8 mouse cellular contexts compared by ENCODE assay signal in the genomic region with DNA sequence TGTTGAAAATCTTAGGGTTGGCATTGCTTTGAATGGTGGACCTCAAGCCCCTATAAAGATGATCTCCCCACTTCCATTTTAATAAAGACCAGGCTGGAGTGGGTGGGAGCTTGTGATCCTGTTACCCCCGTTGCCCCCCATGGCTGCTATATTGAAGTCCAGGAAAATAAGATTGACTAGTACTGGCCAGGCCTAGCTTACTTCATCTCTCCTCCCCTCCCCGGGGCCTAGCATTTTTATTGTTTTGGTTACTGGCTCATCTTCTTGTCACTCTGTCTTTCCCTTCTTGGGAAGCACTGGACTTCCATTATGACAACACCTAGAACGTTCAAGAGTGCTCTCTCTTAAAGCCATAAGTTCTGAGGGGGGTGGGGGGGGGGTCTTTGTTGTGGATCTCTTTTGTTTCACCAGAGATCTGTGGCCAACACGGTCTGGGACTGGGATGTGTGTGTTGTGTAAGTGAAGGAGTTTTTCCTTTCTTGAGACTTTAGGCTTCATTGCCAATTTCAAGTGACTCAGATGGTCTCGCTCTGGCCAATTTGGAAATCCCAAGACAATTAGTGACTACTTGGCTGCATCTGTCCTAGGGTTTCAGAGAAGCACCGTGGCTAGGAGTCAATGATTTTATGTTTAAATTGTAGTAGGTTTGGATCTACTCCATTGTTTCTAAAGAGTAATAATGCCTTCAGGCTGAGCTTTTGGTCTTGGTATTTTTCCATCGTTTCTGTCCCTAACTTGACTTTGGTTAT. TPM values are rescaled to one million over a fixed set of nuclear protein-coding genes. Genes with fewer than 3 reads are reported as not detected.
DNase-seq lines count a peak whose midpoint lies in the region; ATAC-seq and TF ChIP-seq lines count a peak whose summit lies in the region.

No protein-coding gene starts in this region.

- H3K4me2 ChIP-seq in embryonic facial prominence, embryonic 12.5 days (replicated peaks) = peak overlapping the region; percentile 64
- H3K4me2 ChIP-seq in heart, postnatal 0 days (ENCODE audit: low read depth, low read length) = peak overlapping the region; percentile 83
- peak overlapping the region; percentile 77 for H3K4me2 ChIP-seq in liver, embryonic 11.5 days
- H3K4me2 ChIP-seq in neural tube, embryonic 12.5 days (replicated peaks) = peak overlapping the region; percentile 68

- 24% methylated on average over 7 of the region's 7 CpGs for WGBS in embryonic facial prominence, embryonic 12.5 days
- WGBS in heart, postnatal 0 days = 32% methylated on average over 7 of the region's 7 CpGs
- 36% methylated on average over 7 of the region's 7 CpGs for WGBS in liver, embryonic 11.5 days
- WGBS in neural tube, embryonic 12.5 days = 26% methylated on average over 7 of the region's 7 CpGs

- H3K4me3 ChIP-seq in G1E (ENCODE audit: low read depth, low read length) = peak overlapping the region; percentile 93
- H3K4me3 ChIP-seq in embryonic facial prominence, embryonic 12.5 days = peak overlapping the region; percentile 87
- H3K4me3 ChIP-seq in heart, postnatal 0 days (ENCODE audit: low read depth, low read length) = peak overlapping the region; percentile 97
- peak overlapping the region; percentile 91 for H3K4me3 ChIP-seq in liver, embryonic 11.5 days (ENCODE audit: low read depth, low read length)
- H3K4me3 ChIP-seq in neural tube, embryonic 12.5 days = peak overlapping the region; percentile 86

- H3K36me3 ChIP-seq in G1E (replicated peaks) = peaks cover 12% of the 10 kb centered on the region
- no peaks in the 10 kb centered on the region for H3K36me3 ChIP-seq in embryonic facial prominence, embryonic 12.5 days
- no peaks in the 10 kb centered on the region for H3K36me3 ChIP-seq in heart, postnatal 0 days (replicated peaks; ENCODE audit: control insufficient read depth, insufficient read depth, low read length)
- H3K36me3 ChIP-seq in liver, embryonic 11.5 days (ENCODE audit: control insufficient read depth, insufficient read depth, low read length) = no peaks in the 10 kb centered on the region
- no peaks in the 10 kb centered on the region for H3K36me3 ChIP-seq in neural tube, embryonic 12.5 days

- no peak for TF ChIP-seq CTCF in G1E (IDR thresholded peaks at IDR 0.05; ENCODE audit: low read depth, low read length)
- no peak for TF ChIP-seq CTCF in heart, postnatal 0 days (IDR thresholded peaks at IDR 0.05; ENCODE audit: low read depth)

- H3K4me1 ChIP-seq in G1E (ENCODE audit: insufficient read depth, low read depth, low read length) = peaks cover 29% of the 10 kb centered on the region
- peaks cover 18% of the 10 kb centered on the region for H3K4me1 ChIP-seq in embryonic facial prominence, embryonic 12.5 days
- H3K4me1 ChIP-seq in heart, postnatal 0 days (ENCODE audit: control insufficient read depth, insufficient read depth) = peaks cover 15% of the 10 kb centered on the region
- peaks cover 7% of the 10 kb centered on the region for H3K4me1 ChIP-seq in liver, embryonic 11.5 days (replicated peaks; ENCODE audit: control insufficient read depth, insufficient read depth, low read length)
- peaks cover 16% of the 10 kb centered on the region; the same call in 1 of the 2 replicates for H3K4me1 ChIP-seq in neural tube, embryonic 12.5 days

- TF ChIP-seq EP300 in heart, postnatal 0 days (IDR thresholded peaks at IDR 0.05; ENCODE audit: low read depth) = no peak

- no peaks in the 10 kb centered on the region for H3K9me3 ChIP-seq in G1E (replicated peaks)
- no peaks in the 10 kb centered on the region for H3K9me3 ChIP-seq in embryonic facial prominence, embryonic 12.5 days
- H3K9me3 ChIP-seq in heart, postnatal 0 days (replicated peaks; ENCODE audit: control insufficient read depth, low read length) = no peaks in the 10 kb centered on the region
- H3K9me3 ChIP-seq in liver, embryonic 11.5 days (ENCODE audit: control insufficient read depth, low read length) = no peaks in the 10 kb centered on the region
- no peaks in the 10 kb centered on the region for H3K9me3 ChIP-seq in neural tube, embryonic 12.5 days

- H3K27me3 ChIP-seq in G1E (ENCODE audit: insufficient read depth, low read length) = peaks cover 4% of the 10 kb centered on the region; the same call in 1 of the 2 replicates
- no peaks in the 10 kb centered on the region for H3K27me3 ChIP-seq in embryonic facial prominence, embryonic 12.5 days
- H3K27me3 ChIP-seq in heart, postnatal 0 days (ENCODE audit: control insufficient read depth, insufficient read depth, low read length) = no peaks in the 10 kb centered on the region
- H3K27me3 ChIP-seq in liver, embryonic 11.5 days (replicated peaks; ENCODE audit: control insufficient read depth, insufficient read depth, low read length) = no peaks in the 10 kb centered on the region
- no peaks in the 10 kb centered on the region for H3K27me3 ChIP-seq in neural tube, embryonic 12.5 days (replicated peaks)

- peak overlapping the region; percentile 95 for H3K9ac ChIP-seq in embryonic facial prominence, embryonic 12.5 days
- H3K9ac ChIP-seq in heart, postnatal 0 days (replicated peaks; ENCODE audit: low read depth, low read length) = peak overlapping the region; percentile 97
- H3K9ac ChIP-seq in liver, embryonic 11.5 days (ENCODE audit: low read depth, low read length) = peak overlapping the region; percentile 95
- peak overlapping the region; percentile 97 for H3K9ac ChIP-seq in neural tube, embryonic 12.5 days

- peak; percentile 27 for DNase-seq in cerebellum, adult 11-12 months
- DNase-seq in cerebellum, adult 11 months = no peak
- no peak for DNase-seq in G1E (ENCODE audit: low spot score)
- DNase-seq in heart, postnatal 0 days (ENCODE audit: low spot score) = peak; percentile 34
- DNase-seq in liver, embryonic 11.5 days (ENCODE audit: low spot score) = peak; percentile 34
- no peak for DNase-seq in layer of hippocampus, adult 18-20 months (ENCODE audit: low spot score in 2 of 2)

- H3K27ac ChIP-seq in embryonic facial prominence, embryonic 12.5 days = peak overlapping the region; percentile 97
- H3K27ac ChIP-seq in heart, postnatal 0 days (ENCODE audit: low read depth) = peak overlapping the region; percentile 98
- peak overlapping the region; percentile 91; the same call in 1 of the 2 replicates for H3K27ac ChIP-seq in liver, embryonic 11.5 days (ENCODE audit: low read depth, low read length)
- peak overlapping the region; percentile 86; the same call in 1 of the 2 replicates for H3K27ac ChIP-seq in neural tube, embryonic 12.5 days

- ATAC-seq in G1E (ENCODE audit: extremely low read depth, insufficient number of reproducible peaks, low FRiP score, poor library complexity, severe bottlenecking) = no peak
- ATAC-seq in embryonic facial prominence, embryonic 12.5 days (ENCODE audit: insufficient number of reproducible peaks, insufficient read depth, low FRiP score, low TSS enrichment) = no peak
- no peak for ATAC-seq in heart, postnatal 0 days (ENCODE audit: insufficient read depth, low read depth)
- ATAC-seq in liver, embryonic 11.5 days (replicated peaks; ENCODE audit: low FRiP score) = 0 out of 2 replicates have a peak, but pooled peaks have one; percentile 14
- ATAC-seq in neural tube, embryonic 12.5 days (ENCODE audit: low FRiP score, low read depth) = peak; percentile 57

RNA-seq across cellular contexts. Expression of a gene that starts 1.0 kb away (rescaled TPM):
- total RNA-seq in G1E (2014; fragmentation: Nextera tagmentation) = 127 and 138 TPM in 2 replicates
- 70.3 and 105 TPM in 2 replicates for total RNA-seq in G1E (2017)
- 17.8 and 30.6 TPM in 2 replicates for polyA plus RNA-seq in G1E (2012)
- 49.7 and 50.4 TPM in 2 replicates for polyA plus RNA-seq in embryonic facial prominence, embryonic 12.5 days (2016; fragmentation: Nextera tagmentation; extraction: Ambion mirVana)
- total RNA-seq in heart, postnatal 0 days (2014; rRNA removed; ENCODE audit: low replicate concordance) = 18.6 and 18.8 TPM in 2 replicates
- 20.9 and 21.6 TPM in 2 replicates for polyA plus RNA-seq in heart, postnatal 0 days (2015; fragmentation: Nextera tagmentation; extraction: Ambion mirVana)
- polyA plus RNA-seq in liver, embryonic 11.5 days (2014; fragmentation: Nextera tagmentation; extraction: Ambion mirVana) = 40.7 and 42.3 TPM in 2 replicates
- 60.7 and 63.4 TPM in 2 replicates for polyA plus RNA-seq in neural tube, embryonic 12.5 days (2016; fragmentation: Nextera tagmentation; extraction: Ambion mirVana)
- total RNA-seq in layer of hippocampus, adult 18-20 months (2021) = 10 to 100 TPM; 45.8 to 55.3 TPM

RNA-seq across cellular contexts. Expression of a gene that starts 19.7 kb away (rescaled TPM):
- total RNA-seq in G1E (2014; fragmentation: Nextera tagmentation) (not detected in 2 replicates), G1E (2017) (0.17 TPM in 1 of 2 replicates, not detected in the other)
- not detected in 2 replicates for polyA plus RNA-seq in G1E (2012)
- polyA plus RNA-seq in embryonic facial prominence, embryonic 12.5 days (2016; fragmentation: Nextera tagmentation; extraction: Ambion mirVana) = 0.27 TPM in 1 of 2 replicates, not detected in the other
- 8.9 TPM in 1 of 2 replicates, not detected in the other for total RNA-seq in heart, postnatal 0 days (2014; rRNA removed; ENCODE audit: low replicate concordance)
- polyA plus RNA-seq in heart, postnatal 0 days (2015; fragmentation: Nextera tagmentation; extraction: Ambion mirVana) = 23.1 and 25.2 TPM in 2 replicates
- polyA plus RNA-seq in liver, embryonic 11.5 days (2014; fragmentation: Nextera tagmentation; extraction: Ambion mirVana) = not detected in 2 replicates
- polyA plus RNA-seq in neural tube, embryonic 12.5 days (2016; fragmentation: Nextera tagmentation; extraction: Ambion mirVana) = 13.0 and 16.8 TPM in 2 replicates
- not detected for total RNA-seq in layer of hippocampus, adult 18-20 months (2021)

Comparison
In these comparisons a context has a peak if more than half of its experiments do, and no peak if none do; other contexts are left out.
1. DNase-seq: peak in cerebellum, adult 11-12 months (single experiment), heart, postnatal 0 days (single experiment) and liver, embryonic 11.5 days (single experiment); none in cerebellum, adult 11 months (single experiment), G1E (single experiment) and layer of hippocampus, adult 18-20 months (0 of 2).
2. ATAC-seq: peak in liver, embryonic 11.5 days (single experiment) and neural tube, embryonic 12.5 days (single experiment); none in G1E (single experiment), embryonic facial prominence, embryonic 12.5 days (single experiment) and heart, postnatal 0 days (single experiment).
3. RNA of a gene that starts 19.7 kb away (polyA plus RNA-seq): 23.1 to 25.2 TPM in heart, postnatal 0 days and 13.0 to 16.8 TPM in neural tube, embryonic 12.5 days; 0.27 TPM in embryonic facial prominence, embryonic 12.5 days, not detected in liver, embryonic 11.5 days and not detected in G1E; every median in the first group is over 10 times any median in the second.
4. Peak in every context shown above with its lines, with median percentiles within 50 percentile points of each other: H3K4me3 ChIP-seq, H3K27ac ChIP-seq, H3K4me2 ChIP-seq and H3K9ac ChIP-seq.